In the genomic region with DNA sequence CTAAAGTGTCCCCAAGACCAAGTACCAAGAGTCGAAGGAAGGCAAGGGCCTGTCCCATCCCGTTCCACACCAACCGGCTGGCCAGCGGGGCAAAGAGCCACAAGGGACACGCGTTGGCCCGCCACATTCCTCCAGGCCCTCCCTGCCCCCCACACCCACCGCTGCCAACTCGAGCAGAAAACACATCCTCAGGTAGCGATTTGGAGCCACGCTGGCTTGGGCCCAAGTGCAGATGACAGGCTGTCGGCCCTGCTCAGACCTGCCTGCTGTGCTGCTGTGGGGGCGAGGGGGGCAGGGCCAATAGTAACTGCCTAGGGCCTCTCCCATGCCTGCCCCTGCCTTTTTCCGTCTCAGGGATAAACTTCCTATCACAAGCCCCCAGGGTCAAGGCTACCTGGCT, we compare ENCODE assay signal across 10 mouse cellular contexts. TPM values are rescaled to one million over a fixed set of nuclear protein-coding genes. Genes with fewer than 3 reads are reported as not detected.
DNase-seq lines count a peak whose midpoint lies in the region; ATAC-seq lines count a peak whose summit lies in the region.
"Had no signal": no experiment of that assay in that cellular context is flagged by ENCODE, and none has a peak within 500 bp of the region (broad histone marks: within the 10 kb centered on the region; RNA-seq: fewer than 3 reads in every experiment).

No protein-coding gene starts in this region.

- H3K4me3 ChIP-seq in kidney, embryonic 16.5 days (ENCODE audit: low read length): no peak overlapping the region
- peak overlapping the region; percentile 58 for H3K4me3 ChIP-seq in embryonic facial prominence, embryonic 14.5 days (ENCODE audit: low read depth, low read length)
- no peak overlapping the region for H3K4me3 ChIP-seq in limb, embryonic 10.5 days
- no peak overlapping the region for H3K4me3 ChIP-seq in neural tube, embryonic 14.5 days (ENCODE audit: low read depth, low read length)

- no peak overlapping the region for H3K9ac ChIP-seq in kidney, embryonic 16.5 days (replicated peaks; ENCODE audit: low read length)
- no peak overlapping the region for H3K9ac ChIP-seq in embryonic facial prominence, embryonic 14.5 days (ENCODE audit: low read depth, low read length)
- no peak overlapping the region for H3K9ac ChIP-seq in neural tube, embryonic 14.5 days (replicated peaks; ENCODE audit: low read depth, low read length)

- intact Hi-C loops in heart, postnatal 36 days (cut with DNase I): no loop called here

- H3K36me3 ChIP-seq in kidney, embryonic 16.5 days (ENCODE audit: insufficient read depth, low read length): no peaks in the 10 kb centered on the region
- H3K36me3 ChIP-seq in embryonic facial prominence, embryonic 14.5 days (ENCODE audit: control insufficient read depth, insufficient read depth, low read length): no peaks in the 10 kb centered on the region
- no peaks in the 10 kb centered on the region for H3K36me3 ChIP-seq in limb, embryonic 10.5 days
- no peaks in the 10 kb centered on the region for H3K36me3 ChIP-seq in neural tube, embryonic 14.5 days (ENCODE audit: control insufficient read depth, insufficient read depth, low read length)

- H3K4me2 ChIP-seq in kidney, embryonic 16.5 days (replicated peaks; ENCODE audit: low read depth, low read length): 0 out of 2 replicates have a peak overlapping the region, but pooled peaks have one; percentile 1
- H3K4me2 ChIP-seq in embryonic facial prominence, embryonic 14.5 days (ENCODE audit: low read depth, low read length): peak overlapping the region; percentile 93
- peak overlapping the region; percentile 77; the same call in 1 of the 2 replicates for H3K4me2 ChIP-seq in neural tube, embryonic 14.5 days (ENCODE audit: low read depth, low read length)

- H3K27ac ChIP-seq in kidney, embryonic 16.5 days (ENCODE audit: low read length): no peak overlapping the region
- no peak overlapping the region for H3K27ac ChIP-seq in embryonic facial prominence, embryonic 14.5 days (replicated peaks; ENCODE audit: low read depth, low read length)
- 0 out of 2 replicates have a peak overlapping the region, but pooled peaks have one; percentile 9 for H3K27ac ChIP-seq in limb, embryonic 10.5 days
- H3K27ac ChIP-seq in neural tube, embryonic 14.5 days (ENCODE audit: low read depth, low read length): no peak overlapping the region

- ATAC-seq in kidney, embryonic 16.5 days (ENCODE audit: low FRiP score, low TSS enrichment): no peak
- ATAC-seq in embryonic facial prominence, embryonic 14.5 days (ENCODE audit: low read depth): 0 out of 2 replicates have a peak, but pooled peaks have one; percentile 12
- ATAC-seq in neural tube, embryonic 14.5 days (ENCODE audit: low read depth): no peak
- no peak for ATAC-seq in erythroid progenitor cell, adult 5-6 weeks (replicated peaks; ENCODE audit: low FRiP score, poor library complexity, severe bottlenecking)

- WGBS in kidney, embryonic 16.5 days: 52% methylated on average over 14 of the region's 14 CpGs
- WGBS in embryonic facial prominence, embryonic 14.5 days: 55% methylated on average over 14 of the region's 14 CpGs
- 64% methylated on average over 14 of the region's 14 CpGs for WGBS in limb, embryonic 10.5 days
- WGBS in neural tube, embryonic 14.5 days: 69% methylated on average over 14 of the region's 14 CpGs

- peaks cover 56% of the 10 kb centered on the region for H3K27me3 ChIP-seq in kidney, embryonic 16.5 days (ENCODE audit: insufficient read depth, low read length)
- peaks cover 49% of the 10 kb centered on the region for H3K27me3 ChIP-seq in embryonic facial prominence, embryonic 14.5 days (replicated peaks; ENCODE audit: control insufficient read depth, insufficient read depth, low read length)
- H3K27me3 ChIP-seq in limb, embryonic 10.5 days (ENCODE audit: low read depth, poor library complexity, severe bottlenecking): peaks cover 85% of the 10 kb centered on the region
- no peaks in the 10 kb centered on the region; the same call in 1 of the 2 replicates for H3K27me3 ChIP-seq in neural tube, embryonic 14.5 days (ENCODE audit: control insufficient read depth, insufficient read depth, low read length)

- H3K4me1 ChIP-seq in kidney, embryonic 16.5 days (ENCODE audit: insufficient read depth, low read length): peaks cover 29% of the 10 kb centered on the region
- peaks cover 4% of the 10 kb centered on the region; the same call in 1 of the 2 replicates for H3K4me1 ChIP-seq in embryonic facial prominence, embryonic 14.5 days (ENCODE audit: control insufficient read depth, insufficient read depth, low read length)
- peaks cover 70% of the 10 kb centered on the region for H3K4me1 ChIP-seq in limb, embryonic 10.5 days
- peaks cover 17% of the 10 kb centered on the region; the same call in 1 of the 2 replicates for H3K4me1 ChIP-seq in neural tube, embryonic 14.5 days (ENCODE audit: control insufficient read depth, insufficient read depth, low read length)

- no peak for DNase-seq in kidney, postnatal 36 days
- peak; percentile 75 for DNase-seq in embryonic facial prominence, embryonic 14.5 days (ENCODE audit: low spot score)
- DNase-seq in limb, embryonic 10.5 days (ENCODE audit: low spot score): no peak
- no peak for DNase-seq in frontal cortex, postnatal 14 days (ENCODE audit: low spot score in 2 of 2)
- DNase-seq in heart, postnatal 36 days: no peak
- DNase-seq: adrenal gland, adult 8-10 months; cerebellum, adult 8-10 months had no signal

- no peaks in the 10 kb centered on the region for H3K9me3 ChIP-seq in kidney, embryonic 16.5 days (ENCODE audit: low read length)
- H3K9me3 ChIP-seq in embryonic facial prominence, embryonic 14.5 days (ENCODE audit: control insufficient read depth, low read length): no peaks in the 10 kb centered on the region
- H3K9me3 ChIP-seq in limb, embryonic 10.5 days (replicated peaks): no peaks in the 10 kb centered on the region
- no peaks in the 10 kb centered on the region for H3K9me3 ChIP-seq in neural tube, embryonic 14.5 days (ENCODE audit: control insufficient read depth, low read length)

RNA-seq across cellular contexts. Expression of gene Jag2, which starts 2.3 kb away (rescaled TPM):
- 2.2 and 2.5 TPM in 2 replicates for polyA plus RNA-seq in kidney, embryonic 16.5 days (2015; fragmentation: Nextera tagmentation; extraction: Ambion mirVana)
- polyA plus RNA-seq in embryonic facial prominence, embryonic 14.5 days (2014; fragmentation: Nextera tagmentation; extraction: Ambion mirVana): 9.4 and 13.1 TPM in 2 replicates
- 3.5 and 4.5 TPM in 2 replicates for polyA plus RNA-seq in limb, embryonic 10.5 days (2016; fragmentation: Nextera tagmentation; extraction: Ambion mirVana)
- polyA plus RNA-seq in neural tube, embryonic 14.5 days (2014; fragmentation: Nextera tagmentation; extraction: Ambion mirVana): 14.0 and 17.2 TPM in 2 replicates
- not detected in 2 replicates for total RNA-seq in erythroid progenitor cell, adult 5-6 weeks (2015; ENCODE audit: low replicate concordance)
- 0.26 TPM in 1 of 2 replicates, not detected in the other for total RNA-seq in erythroid progenitor cell, adult 5-6 weeks (2017; ENCODE audit: low replicate concordance)
- total RNA-seq in heart, postnatal 36 days (2021): 10 to 100 TPM; 24.4 to 28.4 TPM

RNA-seq across cellular contexts. Expression of gene Nudt14, which starts 14.7 kb away (rescaled TPM):
- 99.1 and 104 TPM in 2 replicates for polyA plus RNA-seq in kidney, embryonic 16.5 days (2015; fragmentation: Nextera tagmentation; extraction: Ambion mirVana)
- polyA plus RNA-seq in embryonic facial prominence, embryonic 14.5 days (2014; fragmentation: Nextera tagmentation; extraction: Ambion mirVana): 87.3 and 87.4 TPM in 2 replicates
- polyA plus RNA-seq in limb, embryonic 10.5 days (2016; fragmentation: Nextera tagmentation; extraction: Ambion mirVana): 76.7 and 79.7 TPM in 2 replicates
- 57.1 and 64.1 TPM in 2 replicates for polyA plus RNA-seq in neural tube, embryonic 14.5 days (2014; fragmentation: Nextera tagmentation; extraction: Ambion mirVana)
- total RNA-seq in erythroid progenitor cell, adult 5-6 weeks (2015; ENCODE audit: low replicate concordance): 12.3 TPM in 1 of 2 replicates, not detected in the other
- total RNA-seq in erythroid progenitor cell, adult 5-6 weeks (2017; ENCODE audit: low replicate concordance): 2.5 and 3.3 TPM in 2 replicates
- total RNA-seq in heart, postnatal 36 days (2021): 10 to 100 TPM in 1 of 2 experiments, 1 to 10 TPM in 1; 5.6 to 10.6 TPM

RNA-seq across cellular contexts. Expression of gene Btbd6, which starts 49.0 kb away (rescaled TPM):
- polyA plus RNA-seq in kidney, embryonic 16.5 days (2015; fragmentation: Nextera tagmentation; extraction: Ambion mirVana): 29.4 and 30.6 TPM in 2 replicates
- 20.8 and 22.8 TPM in 2 replicates for polyA plus RNA-seq in embryonic facial prominence, embryonic 14.5 days (2014; fragmentation: Nextera tagmentation; extraction: Ambion mirVana)
- polyA plus RNA-seq in limb, embryonic 10.5 days (2016; fragmentation: Nextera tagmentation; extraction: Ambion mirVana): 25.6 and 27.9 TPM in 2 replicates
- 48.1 and 55.5 TPM in 2 replicates for polyA plus RNA-seq in neural tube, embryonic 14.5 days (2014; fragmentation: Nextera tagmentation; extraction: Ambion mirVana)
- 0.84 and 3.2 TPM in 2 replicates for total RNA-seq in erythroid progenitor cell, adult 5-6 weeks (2015; ENCODE audit: low replicate concordance)
- 0.68 and 1.0 TPM in 2 replicates for total RNA-seq in erythroid progenitor cell, adult 5-6 weeks (2017; ENCODE audit: low replicate concordance)
- total RNA-seq in heart, postnatal 36 days (2021): 10 to 100 TPM; 24.3 to 24.7 TPM

RNA-seq across cellular contexts. Expression of gene Gpr132, which starts 59.2 kb away (rescaled TPM):
- 0.15 and 0.22 TPM in 2 replicates for polyA plus RNA-seq in kidney, embryonic 16.5 days (2015; fragmentation: Nextera tagmentation; extraction: Ambion mirVana)
- 0.45 and 0.54 TPM in 2 replicates for polyA plus RNA-seq in embryonic facial prominence, embryonic 14.5 days (2014; fragmentation: Nextera tagmentation; extraction: Ambion mirVana)
- polyA plus RNA-seq in limb, embryonic 10.5 days (2016; fragmentation: Nextera tagmentation; extraction: Ambion mirVana): 0.11 TPM in 1 of 2 replicates, not detected in the other
- polyA plus RNA-seq in neural tube, embryonic 14.5 days (2014; fragmentation: Nextera tagmentation; extraction: Ambion mirVana): 0.10 TPM in 1 of 2 replicates, not detected in the other
- 1.3 and 5.0 TPM in 2 replicates for total RNA-seq in erythroid progenitor cell, adult 5-6 weeks (2015; ENCODE audit: low replicate concordance)
- 0.90 and 2.7 TPM in 2 replicates for total RNA-seq in erythroid progenitor cell, adult 5-6 weeks (2017; ENCODE audit: low replicate concordance)
- under 1 TPM; 0.19 TPM for total RNA-seq in heart, postnatal 36 days (2021)

Comparison
In these comparisons a context has a peak if more than half of its experiments do, and no peak if none do; other contexts are left out.
1. H3K4me2 ChIP-seq: peak in every context shown above with its lines; median percentile 93 in embryonic facial prominence, embryonic 14.5 days; 77 in neural tube, embryonic 14.5 days; 1 in kidney, embryonic 16.5 days.